21 mouse cellular contexts compared by ENCODE assay signal in the genomic region with DNA sequence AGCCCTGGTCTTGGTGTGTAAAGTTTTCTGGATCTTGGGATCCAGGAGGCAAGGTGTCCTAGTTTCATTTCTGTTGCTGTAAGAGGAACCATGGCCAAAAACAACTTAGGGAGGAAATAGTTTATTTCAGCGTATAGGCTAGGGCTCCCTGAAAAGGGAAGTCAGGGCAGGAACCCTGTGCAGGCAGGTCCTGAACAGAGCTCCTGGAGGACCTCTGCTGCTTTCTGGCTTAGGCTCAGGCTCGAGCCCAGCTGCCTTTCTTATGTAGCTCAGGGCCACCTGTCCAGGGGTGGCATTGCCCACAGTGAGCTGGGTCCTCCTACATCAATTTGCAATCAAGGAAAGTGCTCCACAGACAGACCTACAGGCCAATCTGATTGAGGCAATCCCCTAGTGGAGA. TPM values are rescaled to one million over a fixed set of nuclear protein-coding genes. Genes with fewer than 3 reads are reported as not detected.
A peak's percentile ranks its signal among the peaks of the same experiment; 100 is the strongest.
DNase-seq lines count a peak whose midpoint lies in the region; ATAC-seq and TF ChIP-seq lines count a peak whose summit lies in the region.
"Had no signal": no experiment of that assay in that cellular context is flagged by ENCODE, and none has a peak within 500 bp of the region (broad histone marks: within the 10 kb centered on the region; RNA-seq: fewer than 3 reads in every experiment).

No protein-coding gene starts in this region.

- DNase-seq in heart, adult 11 months = peak; percentile 71
- no peak for DNase-seq in heart, postnatal 10 days
- peak; percentile 6 to 9 for DNase-seq in monocyte, adult 2 months (ENCODE audit: low read depth in 1 of 2, low spot score in 2 of 2)
- no peak for DNase-seq in layer of hippocampus, adult 18-20 months (ENCODE audit: low spot score in 2 of 2)
- DNase-seq in lung, adult 2 months = no peak
- DNase-seq: adrenal gland, postnatal 10 days; cerebellum, adult 11-12 months; cerebellum, adult 9-10 months; cerebellum, postnatal 25 days; gastrocnemius, postnatal 36 days; heart, adult 2 months; heart, postnatal 4 days had no signal

- 46% methylated on average over 2 of the region's 2 CpGs for WGBS in lung, adult 2 months

- H3K4me3 ChIP-seq in lung, adult 2 months (replicated peaks; ENCODE audit: extremely low read depth, low read depth, low read length) = no peak overlapping the region
- H3K4me3 ChIP-seq: embryonic facial prominence, embryonic 10.5 days; forebrain, embryonic 15.5 days; heart, adult 2 months; heart, embryonic 13.5 days; hindbrain, embryonic 13.5 days had no signal

- no peaks in the 10 kb centered on the region for H3K4me1 ChIP-seq in lung, adult 2 months (ENCODE audit: control insufficient read depth, insufficient read depth, low read length)
- H3K4me1 ChIP-seq: embryonic facial prominence, embryonic 10.5 days; forebrain, embryonic 15.5 days; heart, embryonic 13.5 days had no signal

- intact Hi-C loops in heart, postnatal 10 days (cut with DNase I) = no loop called here

- ATAC-seq in monocyte, adult 5-6 weeks (replicated peaks; ENCODE audit: insufficient number of reproducible peaks, low FRiP score, low TSS enrichment, poor library complexity, severe bottlenecking) = no peak
- ATAC-seq in common myeloid progenitor, adult 5-6 weeks (replicated peaks; ENCODE audit: low read depth, poor library complexity, severe bottlenecking) = peak; percentile 84
- ATAC-seq in megakaryocyte progenitor cell, adult 5-6 weeks (replicated peaks; ENCODE audit: poor library complexity) = peak; percentile 76
- ATAC-seq: forebrain, embryonic 15.5 days; intestine, postnatal 0 days had no signal

- no peak for TF ChIP-seq POLR2A in lung, adult 2 months (IDR thresholded peaks at IDR 0.05; ENCODE audit: borderline replicate concordance, extremely low read depth, low read depth, low read length)

- TF ChIP-seq CTCF in lung, adult 2 months (IDR thresholded peaks at IDR 0.05; ENCODE audit: insufficient read depth, low read length) = no peak

RNA-seq across cellular contexts. Expression of gene Zfp503, which starts 47.8 kb away (rescaled TPM):
- total RNA-seq in heart, postnatal 10 days (2021) = 1 to 10 TPM; 2.4 to 3.3 TPM
- total RNA-seq in monocyte, adult 5-6 weeks (2017) = 0.38 to 0.64 TPM (median 0.58 TPM) in 3 replicates
- under 0.01 and 0.29 TPM in 2 replicates for total RNA-seq in common myeloid progenitor, adult 5-6 weeks (2017)
- 0.30 and 0.44 TPM in 2 replicates for total RNA-seq in megakaryocyte progenitor cell, adult 5-6 weeks (2015)
- 0.03 and 0.12 TPM in 2 replicates for total RNA-seq in megakaryocyte progenitor cell, adult 5-6 weeks (2017)
- 1 to 10 TPM; 3.6 to 4.1 TPM for total RNA-seq in layer of hippocampus, adult 18-20 months (2021)
- 48.6 and 75.9 TPM in 2 replicates for polyA plus RNA-seq in lung, adult 2 months (2012; rRNA removed)
- total RNA-seq: CH12.LX had no signal

Comparison
In these comparisons a context has a peak if more than half of its experiments do, and no peak if none do; other contexts are left out.
1. DNase-seq: peak in heart, adult 11 months (single experiment) and monocyte, adult 2 months (2 of 2); none in heart, postnatal 10 days (0 of 2), layer of hippocampus, adult 18-20 months (0 of 2) and lung, adult 2 months (single experiment).